Mouse (Mus musculus) kidney, adult 2 months (tissue): Measurements from ENCODE around the gene Npas3. TPM values are rescaled to one million over a fixed set of nuclear protein-coding genes. Genes with fewer than 3 reads are reported as not detected.

Source experiments
- DNase-seq: peaks from one replicate; pipeline ENCODE4 v3.0.0; 2021
- H3K27ac ChIP-seq: fragments of 200-500 bp; 2 replicates; pipeline ENCODE4 v1.5.1; 2012; ENCODE audit warnings: low read depth, low read length, control low read depth, inconsistent platforms; ENCODE audit not compliant: insufficient read depth
- H3K27me3 ChIP-seq: fragments of 200-500 bp; replicated peaks from 2 replicates; pipeline ENCODE4 v1.6.1; 2012; ENCODE audit warnings: mild to moderate bottlenecking, moderate library complexity, low read length, inconsistent platforms; ENCODE audit not compliant: control insufficient read depth, insufficient read depth
- H3K36me3 ChIP-seq: fragments of 200-500 bp; 2 replicates; pipeline ENCODE4 v1.6.1; 2012; ENCODE audit warnings: mild to moderate bottlenecking, moderate library complexity, low read length, inconsistent platforms; ENCODE audit not compliant: control insufficient read depth, insufficient read depth
- H3K4me1 ChIP-seq: fragments of 200-500 bp; 2 replicates; pipeline ENCODE4 v1.6.1; 2011; ENCODE audit warnings: low read length; ENCODE audit not compliant: control insufficient read depth, insufficient read depth
- H3K4me3 ChIP-seq: fragments of 200-500 bp; 2 replicates; pipeline ENCODE4 v1.5.1; 2011; ENCODE audit warnings: mild to moderate bottlenecking, low read depth, low read length, control low read depth; ENCODE audit not compliant: insufficient read depth
- CTCF ChIP-seq: fragments of 200-500 bp; conservative IDR thresholded peaks from 2 replicates; pipeline ENCODE4 v1.5.1; 2011; ENCODE audit warnings: low read depth, mild to moderate bottlenecking, control low read depth, low read length, moderate library complexity, mixed read lengths; ENCODE audit not compliant: insufficient read depth, insufficient read length
- POLR2A ChIP-seq: fragments of 200-500 bp; IDR thresholded peaks from one replicate; pipeline ENCODE4 v1.6.1; 2011; ENCODE audit warnings: low read depth, low read length, control low read depth
- WGBS: fragments of 180-500 bp; shearing (Covaris S2); methylation state at CpG from one replicate; pipeline ENCODE4 v1.1.7; 2018; 5-methylcytosine and 5-hydroxymethylcytosine counted together
- polyA plus RNA-seq: library from polyadenylated mRNA; depleted of rRNA; stranded (reverse); fragments of >200 nt; gene quantifications from 2 replicates; pipeline ENCODE4 v1.2.3, GENCODE M21; 2012

Gene Npas3
- polyA plus RNA-seq, 1 experiment = 0.11 TPM

DNA sequence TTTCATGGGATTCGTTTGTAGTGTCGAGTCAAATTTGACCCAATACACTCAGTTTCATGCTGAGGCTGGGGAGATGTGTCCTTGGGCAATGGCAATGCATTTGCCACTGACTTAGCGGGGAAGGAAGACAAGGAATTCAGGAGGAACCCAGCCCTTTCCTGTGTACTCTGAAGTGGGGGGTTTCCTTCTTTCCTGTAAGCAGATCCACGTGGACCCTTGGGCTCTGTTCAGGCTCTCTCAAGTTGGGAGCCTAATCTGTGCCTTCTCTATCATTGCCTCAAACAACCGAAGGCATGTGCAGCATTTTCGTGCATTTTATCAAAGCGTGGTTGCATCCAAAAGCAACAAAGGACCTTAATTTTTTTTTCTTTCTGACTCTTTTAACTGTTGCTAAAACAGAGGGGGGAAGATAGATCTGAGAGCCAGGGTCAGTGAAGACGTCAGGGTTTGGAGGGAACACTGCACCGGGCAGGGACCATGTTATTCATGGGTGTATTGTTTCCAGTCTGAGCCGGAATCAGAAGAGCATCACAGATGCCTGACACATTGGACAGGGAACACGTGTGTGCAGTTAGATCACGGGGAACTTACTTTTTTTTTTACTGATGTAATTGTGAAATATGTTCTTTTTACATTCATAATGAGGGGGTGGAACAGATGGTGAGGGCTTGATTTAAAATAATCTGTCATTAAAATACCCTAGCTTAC is 577.6 kb downstream of the Npas3 start:
- Histone ChIP-seq H3K27ac (no peak overlapping the region), H3K4me1 (no peaks in the 10 kb centered on the region), H3K36me3 (no peaks in the 10 kb centered on the region), H3K27me3 (no peaks in the 10 kb centered on the region), H3K4me3 (no peak overlapping the region)
- 32% methylated on average over 12 of the region's 12 CpGs for WGBS
- DNase-seq = peak; percentile 12
- no peak for TF ChIP-seq POLR2A
- no peak for TF ChIP-seq CTCF

DNA sequence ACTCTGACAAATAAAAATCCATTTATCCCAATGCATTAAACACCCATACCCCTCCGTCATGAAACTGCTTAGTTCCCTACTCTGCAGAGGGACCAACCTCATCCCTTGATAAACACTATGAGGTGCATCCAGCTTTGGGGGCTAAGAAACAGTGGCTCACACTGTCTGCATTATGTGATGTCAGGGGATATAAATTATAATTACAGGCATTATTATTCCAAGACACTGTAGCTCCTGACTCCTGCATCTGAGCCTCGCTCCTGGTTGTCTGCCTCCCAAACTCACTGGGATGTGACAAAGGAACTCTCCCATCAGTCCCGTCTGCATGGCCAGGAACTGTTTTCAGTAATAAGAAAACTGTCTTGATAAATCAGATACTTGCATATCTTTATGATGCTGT is 578.3 kb downstream of the Npas3 start:
- TF ChIP-seq CTCF (no peak), POLR2A (no peak)
- WGBS = 46% methylated on average over 3 of the region's 3 CpGs
- Histone ChIP-seq H3K36me3 (no peaks in the 10 kb centered on the region), H3K4me1 (no peaks in the 10 kb centered on the region), H3K27ac (no peak overlapping the region), H3K27me3 (no peaks in the 10 kb centered on the region), H3K4me3 (no peak overlapping the region)
- no peak for DNase-seq

DNA sequence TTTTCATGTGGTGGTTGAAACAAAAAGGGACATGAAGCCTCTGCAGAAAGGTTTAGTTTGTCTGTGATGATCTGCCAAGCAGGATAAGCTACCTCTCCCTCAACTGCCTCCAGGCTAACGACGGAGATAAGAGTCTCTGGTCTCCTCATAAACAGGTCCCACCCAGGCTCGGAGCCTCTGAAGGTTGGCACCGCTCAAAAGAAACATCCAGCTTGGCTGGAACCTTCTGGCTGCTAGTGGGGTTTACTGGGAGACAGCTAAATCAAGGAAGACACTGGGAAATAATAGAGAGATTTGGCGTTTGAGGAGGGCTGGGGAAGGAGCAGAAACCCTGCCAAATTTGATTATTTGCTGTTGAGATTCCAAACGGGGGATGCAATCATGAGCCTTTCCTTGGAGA is 584.1 kb downstream of the Npas3 start:
- Histone ChIP-seq H3K36me3 (no peaks in the 10 kb centered on the region), H3K27me3 (no peaks in the 10 kb centered on the region), H3K4me3 (no peak overlapping the region), H3K4me1 (no peaks in the 10 kb centered on the region), H3K27ac (no peak overlapping the region)
- DNase-seq = no peak
- TF ChIP-seq CTCF (no peak), POLR2A (no peak)
- WGBS = 77% methylated on average over 6 of the region's 6 CpGs

DNA sequence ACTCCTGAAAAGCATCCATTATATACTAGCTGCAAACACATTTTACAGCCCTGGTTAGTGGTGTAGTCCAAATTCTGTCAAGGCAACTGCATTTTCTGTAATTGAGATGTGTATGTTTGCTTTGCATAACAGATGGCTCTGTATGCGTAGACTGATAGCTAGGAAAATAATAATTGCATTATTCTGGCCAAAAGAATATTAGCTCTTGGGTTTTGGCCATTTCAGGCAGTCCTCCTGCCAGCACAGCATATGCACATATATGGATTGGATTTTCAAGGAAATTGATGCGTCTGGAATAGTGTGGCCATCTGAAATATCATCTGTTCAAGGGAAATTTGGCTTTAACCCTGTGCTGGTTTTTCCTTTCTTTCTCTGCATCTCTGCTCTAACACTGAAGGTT is 584.9 kb downstream of the Npas3 start:
- no peaks in the 10 kb centered on the region for H3K36me3 ChIP-seq
- no peak for DNase-seq
- no peak overlapping the region for H3K4me3 ChIP-seq
- no peak overlapping the region for H3K27ac ChIP-seq
- H3K27me3 ChIP-seq = no peaks in the 10 kb centered on the region
- H3K4me1 ChIP-seq = no peaks in the 10 kb centered on the region
- TF ChIP-seq CTCF (no peak), POLR2A (no peak)
- 86% methylated on average over 2 of the region's 2 CpGs for WGBS

DNA sequence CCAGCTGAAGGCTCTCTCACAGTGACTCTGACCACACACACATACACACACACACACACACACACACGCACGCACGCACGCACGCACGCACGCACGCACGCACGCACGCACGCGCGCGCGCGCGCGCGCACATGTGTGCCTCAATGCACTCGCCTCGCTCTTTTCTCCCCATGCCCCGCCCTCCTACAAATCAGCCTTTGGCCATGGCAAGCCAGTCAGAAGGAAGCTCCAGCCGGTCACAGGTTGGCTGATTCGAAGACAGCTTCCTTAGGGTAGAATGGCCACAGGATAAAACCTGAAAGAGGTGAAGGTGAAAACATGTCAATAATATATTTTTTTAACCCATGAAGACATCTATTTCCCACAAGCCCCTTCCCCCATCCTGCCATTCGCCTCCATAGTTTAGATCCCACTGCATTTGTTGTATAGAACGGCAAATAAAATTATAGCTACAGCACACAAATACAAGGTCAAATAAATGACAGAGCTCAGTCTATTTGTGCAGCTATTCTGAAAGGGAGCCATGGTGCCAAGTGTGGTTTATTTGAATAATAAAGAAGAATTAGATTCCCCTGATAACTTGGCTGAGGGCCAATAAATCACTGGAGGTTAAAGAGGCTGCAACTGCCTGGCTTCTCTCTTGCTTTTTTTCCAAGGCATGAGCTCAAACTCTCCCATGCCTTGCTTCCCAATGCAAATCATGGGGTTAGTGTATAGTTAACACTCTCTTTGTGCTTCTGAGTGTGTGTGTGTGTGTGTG is 587.7 kb downstream of the Npas3 start:
- Histone ChIP-seq H3K27ac (no peak overlapping the region), H3K27me3 (no peaks in the 10 kb centered on the region), H3K4me1 (no peaks in the 10 kb centered on the region), H3K36me3 (no peaks in the 10 kb centered on the region), H3K4me3 (no peak overlapping the region)
- TF ChIP-seq POLR2A (no peak), CTCF (no peak)
- DNase-seq = peak; percentile 5
- 73% methylated on average over 27 of the region's 27 CpGs for WGBS

DNA sequence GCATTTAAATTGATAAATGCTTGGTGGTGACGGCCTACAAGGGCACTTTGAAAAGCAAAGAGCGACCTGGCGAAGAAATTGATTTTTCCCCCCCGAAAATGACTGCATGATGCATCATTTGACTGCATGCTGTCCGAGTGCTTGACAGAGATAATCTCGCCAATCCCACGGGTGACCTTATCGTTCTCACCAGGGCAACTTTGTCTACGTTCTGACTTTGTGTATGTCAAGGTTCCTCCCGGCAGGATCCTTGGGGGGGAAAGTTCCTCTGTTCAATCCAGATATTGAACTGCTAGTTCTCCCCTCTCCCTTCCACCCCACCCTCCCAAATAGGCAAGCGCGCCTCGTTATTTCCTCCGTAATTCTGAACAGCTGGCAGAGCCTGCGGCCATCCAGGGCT is 588.9 kb downstream of the Npas3 start:
- 88% methylated on average over 15 of the region's 15 CpGs for WGBS

DNA sequence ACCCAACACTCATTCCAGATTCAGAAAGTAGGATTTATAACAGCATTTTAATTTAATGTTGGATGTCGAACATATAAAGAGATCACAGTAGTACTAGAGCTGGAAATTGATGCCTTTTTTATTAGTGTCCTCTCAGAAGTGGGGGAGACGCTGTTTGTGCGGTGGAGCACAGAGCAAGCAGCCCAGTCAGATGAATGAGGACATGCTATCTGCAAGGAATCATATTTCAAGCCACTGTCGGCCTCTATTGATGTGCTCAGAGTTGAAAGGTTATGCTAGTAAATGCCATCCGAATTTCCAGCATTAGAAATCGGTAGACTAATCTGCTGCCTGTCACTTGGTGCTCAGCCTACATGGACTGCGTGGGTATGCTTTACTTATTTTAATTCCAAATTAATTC is 590.1 kb downstream of the Npas3 start:
- no peaks in the 10 kb centered on the region for H3K27me3 ChIP-seq
- no peak overlapping the region for H3K4me3 ChIP-seq
- no peaks in the 10 kb centered on the region for H3K4me1 ChIP-seq
- no peak overlapping the region for H3K27ac ChIP-seq
- TF ChIP-seq POLR2A = no peak
- TF ChIP-seq CTCF = no peak
- WGBS = 36% methylated on average over 7 of the region's 7 CpGs
- no peak for DNase-seq
- no peaks in the 10 kb centered on the region for H3K36me3 ChIP-seq

More for the DNA sequence above, 588.9 kb downstream of the Npas3 start:
- no peaks in the 10 kb centered on the region for H3K36me3 ChIP-seq
- no peaks in the 10 kb centered on the region for H3K27me3 ChIP-seq
- H3K4me3 ChIP-seq = no peak overlapping the region
- DNase-seq = no peak
- no peaks in the 10 kb centered on the region for H3K4me1 ChIP-seq
- no peak overlapping the region for H3K27ac ChIP-seq
- TF ChIP-seq CTCF (no peak), POLR2A (no peak)
